Mouse (Mus musculus) CD4-positive, CD25-positive, alpha-beta regulatory T cell, adult 4 months (primary cell): ENCODE data around the gene Fut2. TPM values are rescaled to one million over a fixed set of nuclear protein-coding genes. Genes with fewer than 3 reads are reported as not detected.
"Not testable (repeated sequence)": the region's sequence is repeated elsewhere in the genome, so short reads cannot be mapped to it uniquely, and the experiment has no call there.

Source experiments
- ATAC-seq: one replicate; pipeline ENCODE4 v1.8.0; 2017
- polyA plus RNA-seq, 2 experiments: library from polyadenylated mRNA; unstranded; fragments of 100-300 nt; shearing (Covaris generic); gene quantifications; one replicate each; pipeline ENCODE4 v1.2.1; 2017

The Fut2 gene
- polyA plus RNA-seq, 2 experiments from 2014 or later, result not detected

DNA sequence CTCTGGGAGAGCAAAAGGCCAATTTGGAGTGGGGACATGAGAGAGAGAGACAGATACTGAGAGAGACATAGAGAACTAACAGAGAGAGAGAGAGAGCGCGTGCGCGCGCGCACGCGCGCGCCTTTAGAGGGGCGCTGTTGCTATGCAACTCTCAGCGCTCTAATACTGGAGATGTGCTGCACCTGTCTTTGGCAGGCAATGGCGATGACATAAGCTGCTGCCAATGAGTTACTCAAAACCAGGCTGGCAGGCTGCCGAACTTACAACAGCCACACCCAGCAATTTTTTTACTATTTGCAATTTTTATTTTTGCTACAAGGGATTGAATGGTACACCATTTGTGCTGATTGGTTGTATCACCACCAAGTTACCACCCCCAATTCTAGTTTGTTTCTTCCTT, 1.6 kb upstream of the Fut2 start:
- no peak for ATAC-seq

DNA sequence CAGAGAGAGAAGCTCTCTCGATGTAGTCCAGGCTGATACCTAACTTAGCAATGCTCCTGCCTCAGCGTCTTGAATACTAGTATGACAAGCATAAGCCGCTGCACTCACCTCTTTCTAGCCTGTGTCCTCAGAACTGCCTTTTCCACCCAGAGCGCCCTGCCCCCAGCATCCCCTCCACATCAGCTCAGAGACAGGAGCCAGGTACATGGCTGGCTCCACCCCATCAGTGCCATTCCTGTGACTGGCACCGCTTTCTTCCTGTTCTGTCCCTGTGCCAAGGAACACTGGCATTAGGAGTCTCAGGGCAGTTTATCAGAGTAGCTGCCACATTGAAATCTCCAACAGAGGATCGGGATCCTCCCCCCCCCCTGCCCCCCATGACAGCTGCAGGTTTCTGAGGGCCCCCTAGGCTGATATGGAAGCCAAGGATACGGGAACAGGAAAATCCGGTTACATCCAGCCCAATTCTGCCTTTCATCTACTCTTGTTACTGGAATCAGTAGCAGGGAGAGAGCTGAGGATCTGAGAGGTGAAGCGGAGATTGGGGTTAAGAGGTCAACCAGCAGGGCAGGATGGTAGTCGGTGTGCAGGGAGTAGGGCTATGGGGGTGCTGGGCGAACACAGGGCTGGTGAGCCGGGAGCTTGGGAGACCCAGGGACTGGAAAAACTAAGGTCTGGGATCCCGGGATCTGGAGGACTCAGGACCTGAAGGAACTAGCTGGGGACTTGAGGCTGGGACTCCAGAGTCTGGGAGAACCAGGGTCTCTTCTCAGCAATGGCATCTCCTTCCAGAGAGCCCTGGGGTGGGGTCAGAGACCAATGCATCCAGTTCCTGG, 673 bp downstream of the Fut2 start:
- ATAC-seq, result no peak

DNA sequence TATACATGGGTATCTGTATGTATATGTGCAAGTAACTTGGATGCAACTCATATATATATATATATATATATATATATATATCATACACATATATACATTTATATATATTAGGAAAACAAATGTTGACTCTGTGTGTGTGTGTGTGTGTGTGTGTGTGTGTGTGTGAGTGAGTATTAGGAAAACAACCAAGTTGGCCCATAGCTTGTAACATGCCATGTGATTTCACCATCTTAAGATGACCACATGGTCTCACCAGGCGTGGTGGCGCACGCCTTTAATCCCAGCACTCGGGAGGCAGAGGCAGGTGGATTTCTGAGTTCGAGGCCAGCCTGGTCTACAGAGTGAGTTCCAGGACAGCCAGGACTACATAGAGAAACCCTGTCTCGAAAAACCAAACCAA, 4.5 kb downstream of the Fut2 start:
- ATAC-seq, result not testable (repeated sequence)

DNA sequence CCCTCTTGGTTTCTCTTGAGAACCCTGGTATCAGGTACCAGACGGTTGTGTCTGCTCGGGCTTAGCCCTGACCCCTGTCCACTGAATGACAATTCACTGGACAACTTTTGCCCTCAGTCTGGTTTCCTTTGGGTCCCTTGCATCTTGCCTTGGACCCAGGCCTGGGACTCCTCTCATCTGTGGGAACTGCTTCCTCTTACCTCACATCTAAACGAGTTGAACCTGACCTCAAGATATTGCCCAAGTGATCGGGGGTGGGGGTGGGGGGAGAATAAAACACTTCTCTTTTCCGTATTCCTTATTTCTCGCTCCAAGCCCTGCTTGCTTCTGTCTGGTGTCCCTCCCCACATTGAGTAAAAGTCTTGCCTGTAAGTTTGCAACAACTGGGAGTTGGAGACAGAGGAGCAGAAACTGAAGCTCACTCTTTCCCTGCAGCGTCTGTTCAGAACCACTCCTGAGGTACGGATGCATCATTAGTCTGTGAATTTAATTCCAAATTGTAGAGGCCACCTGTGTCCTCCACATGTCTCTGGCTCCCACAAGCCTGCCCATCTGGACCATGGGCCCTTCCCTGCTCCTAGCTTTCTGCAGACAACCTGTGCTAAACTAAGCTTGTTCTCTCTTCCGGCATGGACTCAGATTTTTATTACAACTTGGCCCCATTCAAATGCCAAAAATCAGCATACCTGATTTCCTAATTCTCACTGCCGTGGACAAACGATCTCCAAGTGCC, 5.3 kb downstream of the Fut2 start:
- ATAC-seq, result no peak

DNA sequence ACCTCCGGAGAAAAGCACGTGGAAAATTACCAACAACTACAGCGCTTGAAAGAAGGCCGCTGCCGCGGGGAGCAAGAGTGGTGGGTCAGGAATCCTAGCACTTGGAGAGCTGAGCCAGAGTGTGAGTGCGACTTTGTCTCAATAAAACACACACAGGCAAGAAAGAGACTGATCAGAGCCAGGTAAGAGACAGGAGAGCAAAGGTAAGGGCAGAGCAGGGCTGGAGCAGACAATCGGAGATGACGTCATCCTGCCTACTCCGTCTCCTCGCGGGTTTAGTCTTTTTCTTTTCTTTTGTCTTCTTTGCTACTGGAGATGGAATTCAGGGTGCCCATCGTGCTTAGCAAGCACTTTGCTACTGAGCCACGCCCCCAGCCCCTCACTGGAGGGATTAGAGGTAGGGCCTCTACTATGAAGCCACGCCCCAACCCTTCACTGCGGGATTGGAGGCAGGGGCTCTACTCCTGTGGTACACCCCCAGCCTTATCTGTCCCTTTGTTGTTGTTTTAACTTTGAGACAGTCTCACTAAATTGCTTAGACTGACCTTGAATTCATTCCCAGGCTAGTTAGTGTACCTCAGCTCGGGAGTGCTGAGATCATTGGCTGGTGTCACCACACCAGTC, 11.7 kb downstream of the Fut2 start:
- ATAC-seq, result no peak

DNA sequence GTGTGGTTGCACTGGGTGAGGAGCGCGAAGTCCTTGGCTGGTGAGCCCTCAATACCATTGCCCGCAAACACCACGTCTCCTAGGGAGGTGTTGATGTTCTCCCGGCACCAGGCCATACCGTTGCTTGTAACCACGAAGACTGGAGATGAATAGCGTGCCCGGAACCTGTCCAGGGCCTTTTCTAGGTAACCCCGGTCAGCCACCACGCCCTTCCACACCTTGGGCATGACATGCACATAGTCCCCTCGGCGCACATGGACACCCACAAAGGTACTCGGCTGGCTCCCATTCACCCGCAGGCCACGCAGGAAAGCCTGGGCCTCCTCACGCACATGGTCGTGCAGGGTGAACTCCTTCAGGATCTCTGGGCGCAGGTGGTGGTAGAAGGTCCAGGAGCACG, 15.7 kb downstream of the Fut2 start:
- ATAC-seq, result not testable (repeated sequence)

DNA sequence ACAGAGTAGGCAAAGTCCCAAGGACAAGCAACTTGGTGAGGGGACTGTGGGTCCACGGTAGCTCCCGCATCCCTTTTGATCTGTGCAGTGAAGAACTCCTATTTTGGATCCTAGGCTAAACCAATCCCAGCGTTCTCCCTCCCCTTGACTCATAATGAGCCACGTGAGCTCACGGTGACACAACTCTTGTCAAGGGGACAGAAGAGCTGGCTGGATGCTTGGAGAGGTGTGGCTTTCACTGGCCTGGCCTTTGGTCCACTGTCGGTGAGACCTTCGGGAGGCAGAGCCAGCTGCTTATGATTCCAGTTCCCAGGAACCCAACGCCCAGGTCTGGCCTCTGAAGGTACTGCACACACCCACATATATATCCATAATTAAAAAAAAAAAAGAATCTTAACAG, 16.8 kb downstream of the Fut2 start:
- ATAC-seq, result no peak

DNA sequence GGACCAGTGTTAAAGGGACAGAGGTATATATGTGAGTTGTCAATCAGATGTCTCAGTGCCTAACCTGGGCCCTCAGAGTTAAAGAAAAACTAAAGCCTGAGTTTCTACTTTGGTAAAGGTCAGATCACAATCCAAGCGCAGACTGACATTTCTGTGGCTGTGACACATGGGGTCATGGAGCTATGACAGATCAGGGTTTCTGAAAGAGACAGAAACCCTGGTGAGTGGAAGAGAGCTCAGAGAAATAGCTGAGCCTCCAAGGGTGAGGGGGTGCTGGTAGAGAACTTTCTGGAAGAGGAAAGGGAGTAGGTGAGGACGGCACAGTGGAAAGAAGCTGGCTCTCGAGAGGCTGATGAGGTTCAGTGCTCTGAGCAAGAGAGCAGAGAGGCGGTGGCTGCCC, 19.5 kb downstream of the Fut2 start:
- ATAC-seq, result no peak

DNA sequence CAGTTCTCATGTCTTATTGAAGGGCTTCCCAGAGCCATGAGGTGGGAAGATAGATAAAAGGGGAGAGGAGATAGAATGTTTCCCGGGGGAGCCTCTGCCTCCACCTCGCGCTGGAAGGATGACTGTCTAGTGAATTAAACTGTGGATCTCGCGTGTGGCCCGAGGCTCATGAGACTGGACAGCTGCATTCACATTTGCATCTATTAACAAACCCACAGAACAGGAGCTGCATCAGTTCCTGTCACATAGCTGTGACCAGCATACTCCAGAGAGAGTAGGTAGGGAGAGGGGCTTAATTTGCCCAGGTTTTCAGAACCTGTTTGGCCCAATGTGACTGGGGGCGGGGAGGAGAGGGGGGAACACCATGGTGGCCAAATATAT, 20.6 kb downstream of the Fut2 start:
- ATAC-seq, result no peak

DNA sequence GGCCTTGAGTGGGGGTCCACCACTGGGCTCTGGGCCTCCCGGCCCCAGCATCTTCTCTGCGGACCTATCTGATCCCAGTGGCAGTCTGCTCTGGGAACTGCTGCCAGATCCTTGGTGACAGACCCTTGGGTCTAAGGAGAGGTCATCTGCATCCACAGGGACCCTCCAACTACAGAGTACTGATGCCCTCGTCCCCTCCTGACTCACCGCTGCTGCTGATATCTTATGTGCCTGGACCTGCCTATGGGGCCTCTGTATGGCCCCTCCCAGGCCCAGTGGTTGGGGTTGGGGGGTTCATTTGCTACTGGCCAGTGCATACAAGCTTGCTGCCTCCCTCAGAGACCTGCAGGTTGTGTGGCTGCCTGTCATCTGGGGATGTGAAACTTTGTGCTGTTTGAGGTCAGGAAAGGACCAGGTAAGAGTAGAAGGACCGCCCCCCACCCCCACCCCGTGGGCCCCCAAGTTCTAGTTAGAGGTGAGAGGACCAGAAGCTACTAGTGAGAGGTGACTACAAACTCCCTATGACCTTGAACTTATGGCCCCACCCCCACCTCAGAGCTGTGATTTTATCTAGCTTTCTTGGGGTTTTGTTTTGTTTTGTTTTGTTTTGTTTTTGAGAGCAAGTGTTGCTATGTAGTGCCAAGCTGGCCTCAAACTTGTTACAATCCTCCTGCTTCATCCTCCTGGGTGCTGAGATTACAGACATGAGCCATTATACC, 21.2 kb downstream of the Fut2 start:
- ATAC-seq, result no peak

DNA sequence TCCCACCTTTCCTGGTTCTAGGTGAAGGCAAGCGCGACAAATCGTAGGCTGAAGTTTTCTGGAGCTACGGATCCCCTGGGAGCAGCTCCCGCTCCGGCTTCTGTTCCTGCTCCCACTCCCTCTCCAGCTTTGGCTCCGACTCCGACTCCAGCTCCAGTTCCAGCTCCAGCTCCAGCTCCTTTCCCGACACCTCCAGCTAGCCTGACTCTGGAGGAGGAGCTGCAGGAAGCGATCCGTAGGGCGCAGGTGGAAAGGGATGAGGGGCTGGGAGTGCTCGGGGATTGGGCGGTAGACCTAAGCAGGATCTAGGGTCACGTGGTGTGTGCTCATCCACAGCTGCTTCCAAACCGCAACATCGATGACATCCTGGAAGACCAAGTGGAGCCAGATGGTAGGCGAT, 22.0 kb downstream of the Fut2 start:
- no peak for ATAC-seq

DNA sequence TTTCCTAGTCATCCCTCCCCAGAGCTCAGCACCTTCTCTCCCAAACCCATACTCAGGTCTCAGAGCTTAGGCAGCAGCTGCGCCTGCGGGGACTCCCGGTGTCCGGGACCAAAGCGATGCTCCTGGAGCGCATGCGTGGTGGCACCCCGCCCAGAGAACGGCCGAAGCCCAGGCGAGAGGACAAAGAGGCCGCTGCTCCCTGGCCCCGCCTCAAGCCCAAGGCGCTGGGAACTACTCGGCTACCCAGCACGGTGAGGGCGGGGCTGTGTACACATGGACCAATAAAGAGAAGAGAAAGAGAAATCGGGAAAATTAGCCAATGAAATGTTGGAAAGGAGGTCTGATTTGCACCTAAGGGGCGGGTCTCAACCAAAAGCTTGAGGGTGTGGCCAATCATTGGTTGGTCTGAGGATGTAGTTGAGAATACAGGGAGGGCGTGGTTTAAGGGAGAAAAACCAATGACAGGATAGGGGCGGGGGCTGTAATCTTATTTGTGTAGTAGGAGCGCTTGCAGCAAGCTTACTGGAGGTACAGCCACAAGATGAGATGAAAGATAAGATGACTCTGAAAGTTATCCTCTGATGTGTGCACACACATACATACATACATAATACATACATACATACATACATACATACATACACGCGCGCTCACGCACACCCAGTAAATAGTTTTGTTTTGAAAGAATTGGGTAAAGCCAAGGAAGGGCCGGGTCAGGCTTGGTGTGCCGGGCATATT, 22.6 kb downstream of the Fut2 start:
- ATAC-seq, result peak; percentile 96

DNA sequence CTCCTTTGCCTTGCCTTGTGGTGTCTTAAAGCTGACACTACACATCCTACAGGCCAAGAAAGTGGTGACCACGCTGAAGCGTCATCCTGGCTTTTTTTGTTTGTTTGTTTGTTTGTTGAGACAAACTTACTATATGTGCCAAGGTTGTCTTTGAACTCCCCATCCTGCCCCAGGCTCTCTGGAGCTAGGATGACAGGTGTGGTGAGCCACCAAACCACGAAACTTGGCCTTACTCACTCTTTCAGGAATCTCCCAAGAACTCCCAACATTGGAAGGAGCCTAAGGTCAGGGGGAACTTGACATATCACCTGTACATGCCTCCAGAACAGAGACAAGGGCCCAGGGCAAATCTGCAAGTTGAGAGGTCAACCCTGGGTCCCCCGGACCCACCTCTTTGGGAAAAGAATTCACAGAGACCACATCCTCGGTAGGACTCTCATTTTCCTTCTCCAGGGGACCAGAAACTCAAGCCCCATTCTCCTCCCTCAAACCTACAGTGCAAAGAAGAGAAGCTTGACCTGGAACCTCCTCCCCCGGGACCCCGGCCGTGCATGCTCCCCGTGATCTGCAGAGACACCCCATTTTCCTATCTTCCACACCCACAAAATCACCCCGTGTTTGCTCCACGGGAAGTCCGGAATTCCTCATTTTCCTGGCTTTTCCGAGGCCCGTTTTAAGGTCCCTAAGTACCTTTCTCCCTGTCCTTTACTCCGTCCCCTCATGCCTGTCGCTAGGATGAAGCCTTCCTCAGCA, 23.5 kb downstream of the Fut2 start:
- no peak for ATAC-seq

DNA sequence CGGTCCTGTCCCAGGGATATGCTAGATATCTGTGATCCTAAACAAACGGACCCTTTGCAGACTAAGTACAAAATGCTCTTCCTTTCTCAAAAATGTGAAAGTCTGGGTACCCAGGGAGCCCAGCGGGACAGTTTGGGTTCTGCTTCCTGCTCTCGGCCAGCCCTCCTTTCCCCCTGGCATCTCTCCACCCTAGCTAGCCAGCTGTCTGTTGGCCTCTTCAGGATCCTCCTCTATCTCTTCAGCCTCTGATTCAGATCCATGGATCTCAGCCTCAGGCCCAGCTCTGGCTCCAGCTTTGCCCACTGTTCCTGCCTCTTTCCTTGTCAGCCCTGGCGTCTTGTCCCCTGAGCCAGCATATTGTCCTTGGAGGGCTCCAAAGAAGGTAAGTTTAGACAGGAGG, 24.1 kb downstream of the Fut2 start:
- ATAC-seq, result no peak

DNA sequence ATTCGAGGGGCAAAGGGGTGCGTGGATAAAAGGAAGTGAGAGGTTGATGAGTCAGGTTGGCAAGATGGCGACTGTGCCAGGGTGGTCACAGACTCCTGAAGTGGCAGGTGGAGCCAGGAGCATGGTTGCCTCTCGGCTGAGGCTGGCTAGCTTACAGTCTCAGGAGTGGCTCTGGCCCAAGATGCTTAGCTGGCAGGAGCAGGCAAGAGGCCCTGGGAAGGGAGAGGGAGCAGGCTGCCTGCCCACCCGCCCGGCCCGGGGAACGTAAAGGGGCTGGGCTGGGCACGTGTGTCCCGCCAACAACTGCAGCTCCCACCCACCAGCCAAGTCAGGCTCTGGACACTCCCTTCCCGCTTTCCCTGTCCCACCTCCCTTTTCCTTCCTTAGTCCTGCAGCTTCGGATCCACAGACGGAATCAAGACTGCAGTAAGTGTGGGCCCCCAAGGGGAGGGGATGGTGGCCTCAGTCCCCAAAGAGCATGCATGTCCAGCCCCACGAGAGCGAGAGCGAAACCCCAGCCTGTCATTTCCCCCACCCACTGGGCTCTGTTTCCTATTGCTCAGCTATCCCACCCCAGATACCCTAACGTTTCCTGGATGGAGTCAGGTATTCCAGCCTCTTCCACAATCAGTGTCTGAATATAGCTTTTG, 24.7 kb downstream of the Fut2 start:
- ATAC-seq, result no peak

DNA sequence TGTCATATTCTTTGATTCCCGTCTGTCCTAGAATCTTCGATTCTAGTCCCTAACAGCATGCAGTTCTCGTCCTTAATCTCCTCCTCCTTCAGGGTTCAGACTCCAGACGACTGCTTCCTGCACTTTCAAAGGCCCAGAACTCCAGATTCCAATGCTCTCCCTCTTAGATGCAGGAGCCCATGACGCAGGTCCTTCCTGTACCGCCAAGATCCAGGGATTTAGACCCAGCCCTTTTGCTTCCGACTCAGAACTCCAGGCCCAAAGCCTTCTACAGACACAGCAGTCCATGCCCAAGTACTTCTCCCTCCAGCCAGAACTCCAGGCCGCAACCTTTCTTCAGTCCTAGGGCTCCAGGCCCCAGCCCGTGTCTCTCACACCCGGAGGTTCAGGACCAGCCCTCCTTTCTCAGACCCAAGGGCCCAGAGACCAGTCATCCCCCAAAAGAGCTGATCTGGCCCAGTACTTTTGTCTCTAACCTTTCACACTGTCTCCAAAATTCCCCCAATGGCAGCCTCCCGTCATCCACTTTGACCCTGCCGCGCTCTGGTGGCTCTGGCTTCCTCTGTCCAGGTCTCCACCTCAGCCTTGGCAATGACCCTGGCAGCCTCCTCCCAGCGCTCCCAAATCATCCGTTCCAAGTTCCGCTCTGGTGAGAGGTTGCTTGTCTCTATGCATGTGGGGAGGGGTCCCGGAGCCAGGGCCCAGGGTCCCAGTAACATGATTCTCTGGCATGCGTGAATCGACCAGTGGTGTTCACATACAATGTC, 25.8 kb downstream of the Fut2 start:
- no peak for ATAC-seq

DNA sequence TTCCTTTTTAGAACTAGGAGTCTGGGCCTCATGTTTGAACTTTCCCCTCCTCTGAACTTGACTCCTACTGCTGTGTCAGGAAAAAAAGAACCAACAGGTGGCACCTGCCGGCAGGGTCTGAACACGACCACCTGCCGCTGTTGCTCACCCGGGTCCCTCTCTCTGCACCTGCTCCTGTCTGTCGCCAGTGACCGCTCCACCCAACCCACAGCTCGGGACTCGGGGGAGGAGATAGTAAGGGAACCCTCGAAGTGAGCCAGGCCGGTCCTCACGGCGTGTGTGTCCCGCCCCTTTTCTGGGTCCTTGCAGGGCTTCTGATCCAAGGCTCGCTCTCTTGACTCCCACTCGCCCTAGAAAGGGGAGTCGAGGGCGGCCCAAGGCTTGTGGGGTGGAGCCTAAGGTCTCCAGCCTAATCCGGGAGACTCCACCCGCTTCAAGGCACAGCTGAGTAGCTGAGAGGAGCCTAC, 26.6 kb downstream of the Fut2 start, which contains the start of gene Mamstr:
Mamstr (plus strand) TSS at position 417 of the 467 bp plus-strand sequence.
- no peak for ATAC-seq

DNA sequence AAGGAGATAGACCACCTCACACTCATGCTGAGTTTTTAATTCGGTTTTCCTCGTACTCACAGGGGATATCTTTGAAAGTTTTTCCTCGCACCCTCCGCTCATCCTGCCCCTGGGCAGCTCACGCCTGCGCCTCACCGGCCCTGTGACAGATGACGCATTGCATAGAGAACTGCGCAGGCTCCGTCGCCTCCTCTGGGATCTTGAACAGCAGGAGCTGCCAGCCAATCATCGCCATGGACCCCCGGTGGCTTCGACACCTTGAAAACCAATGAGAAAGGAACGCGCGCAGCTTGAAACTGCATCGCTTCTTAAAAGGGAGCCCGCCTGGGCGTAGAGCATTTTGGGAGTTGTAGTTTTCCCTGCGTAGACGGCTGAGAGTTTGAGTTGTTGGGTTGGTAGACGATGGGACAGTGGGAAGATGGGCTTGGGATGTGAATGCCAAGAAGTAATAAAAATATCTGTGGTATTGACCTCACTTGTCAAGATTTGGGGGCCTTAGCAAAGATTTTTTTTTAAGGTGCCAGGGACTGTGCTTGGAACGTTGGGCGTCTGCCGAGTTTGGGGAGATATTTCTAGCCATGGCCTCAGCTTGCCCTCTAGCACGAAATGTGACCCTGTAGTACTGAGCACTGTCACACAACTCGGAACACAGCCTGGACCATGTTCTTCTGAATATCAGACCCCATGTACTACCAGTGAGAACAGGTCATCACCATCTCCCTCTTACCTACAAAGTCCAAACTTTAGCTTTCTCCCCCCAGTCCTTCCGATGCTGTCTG, 27.4 kb downstream of the Fut2 start:
- ATAC-seq, result no peak

DNA sequence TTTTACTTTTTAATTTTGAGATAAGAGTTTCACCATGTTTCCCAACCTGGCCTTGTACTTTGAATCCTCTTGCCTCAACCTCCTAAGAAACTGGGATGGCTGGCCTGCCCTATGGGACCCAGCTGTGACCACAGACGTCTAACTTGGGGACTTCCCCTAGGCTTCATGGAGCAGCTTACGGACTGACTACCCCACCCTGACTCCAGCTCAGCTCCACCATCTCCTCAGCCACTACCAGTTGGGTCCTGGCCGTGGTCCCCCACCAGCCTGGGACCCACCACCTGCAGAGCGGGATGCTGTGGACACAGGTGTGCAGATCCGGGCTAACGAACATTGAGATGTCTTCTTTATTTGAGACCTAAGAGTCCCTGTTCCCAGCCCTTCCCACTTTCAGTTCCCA, 28.5 kb downstream of the Fut2 start:
- no peak for ATAC-seq
